Mouse (Mus musculus): ENCODE measurements around the gene Gabarap.

Gene Gabarap

DNA sequence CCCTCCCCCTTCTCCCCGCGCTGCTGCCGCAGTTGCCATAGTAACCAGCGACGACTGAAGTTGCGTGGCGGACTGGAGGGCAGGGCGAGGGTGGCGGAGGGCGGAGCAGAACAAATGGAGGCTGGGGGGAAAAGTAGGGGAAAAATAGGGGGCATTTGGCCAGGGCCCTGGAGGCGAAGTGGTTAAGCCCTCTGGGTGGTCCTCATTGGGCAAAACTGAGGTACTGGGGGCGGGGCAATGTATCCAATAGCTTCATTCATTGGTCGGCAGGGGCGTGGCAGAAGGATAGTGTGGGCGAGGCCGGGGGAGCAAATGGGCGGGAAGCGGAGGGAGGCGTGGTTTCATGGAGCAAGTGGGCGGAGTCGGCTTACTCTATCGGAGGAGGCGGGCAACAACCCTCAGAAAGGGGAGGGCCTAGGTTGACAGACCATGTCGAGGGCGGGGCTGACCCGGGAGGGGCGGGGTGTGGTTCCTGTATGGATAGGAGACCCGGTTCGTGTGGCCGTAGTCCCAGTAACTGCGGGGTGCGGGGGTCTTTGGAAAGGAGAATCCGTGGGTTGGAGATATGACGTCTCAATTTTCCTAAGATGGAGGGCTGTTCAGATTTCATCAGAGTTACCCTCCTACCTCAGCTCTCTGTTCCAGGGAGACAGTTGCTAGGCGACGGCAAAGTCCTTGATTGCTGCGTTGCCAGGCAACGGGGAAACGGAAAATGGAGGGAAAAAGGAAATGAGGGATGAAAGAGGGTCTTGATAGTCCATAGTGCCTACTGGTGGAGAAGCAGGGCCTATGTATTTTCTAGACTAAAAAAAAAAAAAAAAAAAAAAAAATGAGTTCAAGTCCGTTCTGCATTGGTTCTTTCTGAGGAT lies 30.6 kb downstream of the Gabarap start:
- 1% methylated on average over 40 of the region's 40 CpGs for WGBS

DNA sequence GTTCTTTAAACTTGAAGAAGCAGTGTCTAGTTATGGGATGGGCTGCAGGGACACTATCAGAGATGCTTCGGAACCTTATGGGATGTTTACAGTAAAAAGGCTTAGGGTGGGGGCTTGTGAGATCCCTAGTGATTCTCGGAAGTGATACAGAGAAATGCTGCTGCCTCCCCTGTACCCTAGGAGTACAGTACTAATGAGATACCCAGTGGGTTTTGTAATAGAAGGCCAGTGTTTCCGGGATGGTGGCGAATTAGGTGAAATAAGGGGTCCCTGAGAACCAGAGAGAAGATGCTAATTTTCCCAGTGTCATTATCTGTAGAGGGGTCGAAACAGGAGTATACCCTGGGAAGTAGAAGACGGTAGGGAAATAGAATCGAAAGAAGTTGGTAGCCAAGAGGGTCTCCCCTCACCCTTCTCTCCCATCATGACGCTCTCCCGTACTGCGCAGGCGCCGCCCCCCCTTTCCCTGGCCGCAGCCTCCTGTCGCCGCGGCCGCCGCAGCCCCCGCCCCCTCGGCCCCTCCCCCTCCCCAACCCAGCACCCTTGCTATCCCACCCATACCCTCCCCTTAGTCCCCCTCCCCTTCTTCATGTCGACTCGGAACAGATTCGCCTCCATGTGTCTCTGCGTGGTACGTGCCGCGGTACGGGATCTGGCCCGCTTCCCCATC lies 32.7 kb downstream of the Gabarap start:
- WGBS, result 2% methylated on average over 27 of the region's 29 CpGs

DNA sequence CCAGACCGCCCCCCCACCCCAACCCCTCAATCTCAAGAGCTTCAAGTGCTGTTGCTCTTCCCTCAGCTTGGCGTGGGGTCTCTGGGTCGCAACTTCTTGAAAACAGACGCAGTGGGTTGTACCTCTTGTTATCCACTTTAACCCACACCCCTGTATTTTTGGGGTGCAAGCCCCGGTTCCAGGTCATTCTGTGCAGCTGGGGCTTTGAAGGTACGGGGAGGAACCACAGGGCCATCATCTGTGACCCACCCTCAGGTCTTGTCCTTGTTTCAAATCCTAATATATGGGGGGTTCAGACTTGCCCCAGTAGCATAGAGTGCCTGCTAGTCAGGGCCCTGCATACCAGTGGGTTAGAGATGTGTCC lies 33.2 kb downstream of the Gabarap start:
- WGBS, result 11% methylated on average over 6 of the region's 6 CpGs

DNA sequence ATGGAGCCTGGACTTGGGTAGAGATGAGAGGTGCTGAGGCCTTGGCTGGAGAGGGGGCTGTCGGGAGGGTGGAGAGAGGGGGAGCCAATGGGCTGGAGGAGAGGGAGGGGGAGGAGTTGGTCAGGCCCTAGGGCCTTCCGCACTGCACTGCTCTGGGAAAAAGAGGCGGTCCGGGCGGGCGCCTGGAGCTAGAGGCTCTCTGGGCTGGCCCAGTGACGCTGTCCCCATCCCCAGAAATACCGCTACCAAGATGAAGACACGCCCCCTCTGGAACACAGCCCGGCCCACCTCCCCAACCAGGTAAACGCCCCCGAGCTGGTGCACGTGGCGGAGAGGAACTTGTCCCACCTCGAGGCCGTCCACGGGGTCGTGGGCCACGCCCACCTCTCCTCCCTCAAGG lies 35.7 kb downstream of the Gabarap start:
- 14% methylated on average over 19 of the region's 19 CpGs for WGBS

DNA sequence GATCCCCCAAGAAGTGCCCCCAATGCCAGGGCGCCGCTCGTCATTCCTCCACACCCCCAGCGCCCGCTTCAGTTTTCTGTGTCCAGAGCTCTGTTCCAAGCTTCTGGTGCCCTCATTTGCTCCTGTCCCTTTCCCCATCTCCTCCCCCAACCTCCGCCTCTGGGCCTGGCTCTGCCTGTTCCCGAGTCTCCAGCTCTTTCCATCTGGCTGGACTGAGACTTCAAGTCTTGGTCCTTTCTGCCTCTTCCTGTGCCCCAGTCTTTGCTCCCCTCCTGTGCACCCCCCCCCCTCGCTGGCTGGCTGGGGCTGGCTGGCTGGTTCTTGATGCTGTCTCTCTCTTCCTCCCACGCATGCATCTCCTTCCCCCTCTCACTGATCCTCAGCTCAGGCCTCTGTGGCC lies 36.5 kb downstream of the Gabarap start:
- WGBS, result 14% methylated on average over 9 of the region's 9 CpGs

GRCm38 (mm10) chr11:70028401-70029129 lies 37.6 kb downstream of the Gabarap start:
- WGBS, result 25% methylated on average over 12 of the region's 12 CpGs

DNA sequence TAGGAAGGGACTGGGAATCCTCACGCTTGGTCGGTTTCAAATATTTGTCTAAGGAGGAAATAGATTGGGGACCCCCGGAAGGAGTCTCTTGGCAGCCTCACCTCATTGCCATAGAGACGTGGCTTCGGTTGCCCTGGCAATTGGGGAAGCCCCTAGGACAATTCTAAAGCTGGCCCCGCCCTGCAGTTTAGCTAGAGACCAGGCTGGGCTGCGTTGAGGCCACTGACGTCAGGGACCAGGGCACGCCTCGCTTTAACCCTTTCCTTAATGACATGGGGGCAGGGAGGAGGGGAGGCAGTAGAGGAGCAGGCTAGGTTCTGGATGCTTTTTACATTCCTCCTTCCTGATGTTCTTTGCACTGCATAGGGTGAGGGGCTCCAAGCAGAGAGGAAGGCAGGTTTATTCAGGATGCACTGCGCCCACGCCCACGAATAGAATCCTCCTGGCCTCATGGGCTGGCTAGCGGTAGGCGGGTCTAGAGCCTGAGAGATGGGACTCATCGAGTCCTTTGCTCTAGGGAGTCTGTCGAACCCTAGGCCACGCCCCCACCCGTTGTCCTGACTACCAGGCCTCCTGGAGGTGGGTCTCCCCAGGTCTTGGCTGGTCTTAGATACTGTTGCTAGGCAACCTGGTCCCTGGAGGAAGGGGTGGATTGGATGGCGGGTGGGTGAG lies 38.3 kb downstream of the Gabarap start:
- 2% methylated on average over 20 of the region's 20 CpGs for WGBS

GRCm38 (mm10) chr11:70029829-70030550 lies 39.0 kb downstream of the Gabarap start:
- WGBS, result 29% methylated on average over 11 of the region's 11 CpGs

- 84% methylated on average over 28 of the region's 28 CpGs for WGBS
Measured at GRCm38 (mm10) chr11:70030651-70031320, 39.8 kb downstream of the Gabarap start.

- 77% methylated on average over 11 of the region's 11 CpGs for WGBS
Measured at GRCm38 (mm10) chr11:70031321-70031670, 40.4 kb downstream of the Gabarap start.

DNA sequence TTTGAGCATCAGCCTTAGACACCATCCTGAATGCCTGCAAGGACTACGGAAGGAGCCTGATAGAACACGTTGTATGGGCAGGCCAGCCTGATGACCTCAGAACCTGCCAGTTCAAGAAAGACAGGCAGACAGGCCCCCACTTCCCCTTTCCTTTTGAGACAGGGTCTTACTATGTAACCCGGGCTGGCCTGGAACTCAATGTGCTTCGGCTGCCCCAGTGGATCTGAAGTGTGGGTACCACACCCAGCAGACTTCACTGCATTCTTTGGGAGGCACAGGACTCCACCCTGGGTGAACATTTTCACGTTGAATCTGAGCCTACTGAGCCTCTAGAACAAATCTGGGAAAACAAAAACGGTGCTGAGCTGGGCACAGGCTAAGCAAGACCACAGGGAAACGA lies 47.2 kb downstream of the Gabarap start:
- 64% methylated on average over 7 of the region's 7 CpGs for WGBS

DNA sequence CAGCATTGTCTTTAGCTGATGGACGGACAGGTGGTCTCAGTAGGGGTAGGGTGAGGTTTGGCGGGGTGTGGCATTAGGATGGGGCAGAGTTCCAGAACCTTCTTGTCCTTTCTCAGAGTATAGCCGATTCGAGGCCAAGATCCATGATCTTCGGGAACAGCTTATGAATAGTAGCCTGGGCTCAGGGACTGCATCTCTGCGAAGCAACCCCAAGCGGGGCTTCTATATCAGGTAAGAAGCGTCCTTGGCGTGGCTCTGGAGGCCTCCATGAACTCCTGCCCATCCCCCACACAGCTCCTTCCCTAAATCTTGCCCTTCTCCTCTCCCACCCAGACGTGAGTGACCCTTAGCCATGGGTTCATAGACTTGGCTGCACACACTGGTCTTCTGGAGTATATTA lies 48.7 kb downstream of the Gabarap start:
- whole genome bisulfite sequencing, result 90% methylated on average over 10 of the region's 10 CpGs

GRCm38 (mm10) chr11:70040184-70040583 lies 49.2 kb downstream of the Gabarap start:
- WGBS, result 46% methylated on average over 7 of the region's 7 CpGs

DNA sequence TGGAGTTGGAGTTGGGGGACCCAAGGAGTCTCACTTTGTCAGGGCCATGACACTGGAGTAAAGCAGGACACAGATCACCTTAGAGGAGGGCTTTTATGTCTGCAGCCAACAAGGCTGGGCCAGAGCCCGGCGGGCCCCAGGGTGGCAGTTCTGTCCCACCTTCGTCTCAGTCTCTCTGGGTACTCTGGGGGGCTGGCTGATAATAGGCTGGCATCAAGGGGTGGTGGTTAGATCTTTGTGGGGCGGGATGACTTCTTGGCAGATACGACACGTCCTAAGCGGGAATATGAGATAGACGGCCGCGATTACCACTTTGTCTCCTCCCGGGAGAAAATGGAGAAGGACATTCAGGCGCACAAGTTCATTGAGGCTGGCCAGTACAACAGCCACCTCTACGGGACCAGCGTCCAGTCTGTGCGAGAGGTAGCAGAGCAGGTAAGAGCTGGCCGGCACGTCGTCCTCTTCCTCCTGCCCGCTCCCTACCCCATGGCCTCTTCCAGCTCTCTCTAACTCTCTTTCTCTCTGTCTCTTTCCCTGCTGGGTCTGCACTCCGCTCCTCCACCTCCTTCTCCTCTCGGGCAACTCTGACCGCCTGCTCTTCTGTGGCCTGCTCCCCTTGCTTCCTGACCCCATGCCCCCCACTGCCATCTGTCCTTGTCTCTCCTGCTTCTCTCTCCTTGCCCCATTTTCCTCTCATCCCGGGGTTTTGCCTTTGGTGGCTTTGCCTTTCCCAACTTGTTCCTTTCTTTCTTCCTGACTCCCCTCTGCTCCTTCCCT lies 51.6 kb downstream of the Gabarap start:
- WGBS, result 86% methylated on average over 23 of the region's 23 CpGs

- 85% methylated on average over 7 of the region's 7 CpGs for WGBS
Measured at GRCm38 (mm10) chr11:70043665-70044064, 52.7 kb downstream of the Gabarap start.
